Mouse (Mus musculus) midbrain, postnatal 0 days (tissue): Measurements from ENCODE around the gene Nfic. TPM values are rescaled to one million over a fixed set of nuclear protein-coding genes. Genes with fewer than 3 reads are reported as not detected.
A peak's percentile ranks its signal among the peaks of the same experiment; 100 is the strongest.

Source experiments
- ATAC-seq: fragments of 200-750 bp; cut with Nextera tagmentation; 2 replicates; pipeline ENCODE4 v1.8.0; 2017; ENCODE audit warnings: moderate number of reproducible peaks, mild to moderate bottlenecking, moderate TSS enrichment, moderate library complexity; ENCODE audit not compliant: low FRiP score
- DNase-seq: peaks from one replicate; pipeline ENCODE4 v3.0.0-alpha.2; 2015; ENCODE audit warnings: low spot score
- H3K27ac ChIP-seq: fragments of 300-500 bp; sonication (generic); 2 replicates; pipeline ENCODE4 v1.5.1; 2014; ENCODE audit warnings: low read depth, mild to moderate bottlenecking, low read length, mixed read lengths
- H3K27me3 ChIP-seq: fragments of 300-500 bp; sonication (generic); 2 replicates; pipeline ENCODE4 v1.6.1; 2014; ENCODE audit warnings: low read length, control low read depth, mixed read lengths; ENCODE audit not compliant: insufficient read depth
- H3K36me3 ChIP-seq: fragments of 300-500 bp; sonication (generic); 2 replicates; pipeline ENCODE4 v1.6.1; 2014; ENCODE audit warnings: low read length, control low read depth, mixed read lengths; ENCODE audit not compliant: insufficient read depth
- H3K4me1 ChIP-seq: fragments of 300-500 bp; sonication (generic); 2 replicates; pipeline ENCODE4 v1.6.1; 2014; ENCODE audit warnings: mild to moderate bottlenecking, control low read depth, antibody characterized with exemption, low read length, mixed read lengths; ENCODE audit not compliant: insufficient read depth
- H3K4me2 ChIP-seq: fragments of 300-500 bp; sonication (generic); 2 replicates; pipeline ENCODE4 v1.6.1; 2014; ENCODE audit warnings: low read depth, mild to moderate bottlenecking, low read length, mixed read lengths; ENCODE audit not compliant: poor library complexity, severe bottlenecking
- H3K4me3 ChIP-seq: fragments of 300-500 bp; sonication (generic); 2 replicates; pipeline ENCODE4 v1.5.1; 2014; ENCODE audit warnings: low read depth, mild to moderate bottlenecking, low read length, moderate library complexity
- H3K9ac ChIP-seq: fragments of 300-500 bp; sonication (generic); replicated peaks from 2 replicates; pipeline ENCODE4 v1.6.1; 2014; ENCODE audit warnings: mild to moderate bottlenecking, low read length, moderate library complexity, mixed read lengths; ENCODE audit not compliant: poor library complexity, severe bottlenecking
- H3K9me3 ChIP-seq: fragments of 300-500 bp; sonication (generic); 2 replicates; pipeline ENCODE4 v1.6.1; 2016; ENCODE audit warnings: low read length, control low read depth
- CTCF ChIP-seq: IDR thresholded peaks from 2 replicates; pipeline ENCODE4 v1.5.1; 2016; ENCODE audit warnings: antibody characterized with exemption, mild to moderate bottlenecking
- WGBS: fragments of 180-500 bp; shearing (Covaris S2); extraction: QIAGEN DNeasy Blood & Tissue Kit; methylation state at CpG from one replicate; pipeline ENCODE4 v1.1.7; 2014; 5-methylcytosine and 5-hydroxymethylcytosine counted together
- polyA plus RNA-seq: library from polyadenylated mRNA; unstranded; fragments of >200 nt; fragmentation: Nextera tagmentation; extraction: Ambion mirVana; gene quantifications from 2 replicates; pipeline ENCODE4 v1.2.1, GENCODE M21; 2015
- total RNA-seq: library from RNA; depleted of rRNA; stranded (reverse); fragments of >200 nt; gene quantifications from 2 replicates; pipeline ENCODE4 v1.2.3, GENCODE M21; 2014

Nfic gene
- total and polyA plus RNA-seq, 2 experiments from 2014 or later = 17.4 to 19.1 TPM

DNA sequence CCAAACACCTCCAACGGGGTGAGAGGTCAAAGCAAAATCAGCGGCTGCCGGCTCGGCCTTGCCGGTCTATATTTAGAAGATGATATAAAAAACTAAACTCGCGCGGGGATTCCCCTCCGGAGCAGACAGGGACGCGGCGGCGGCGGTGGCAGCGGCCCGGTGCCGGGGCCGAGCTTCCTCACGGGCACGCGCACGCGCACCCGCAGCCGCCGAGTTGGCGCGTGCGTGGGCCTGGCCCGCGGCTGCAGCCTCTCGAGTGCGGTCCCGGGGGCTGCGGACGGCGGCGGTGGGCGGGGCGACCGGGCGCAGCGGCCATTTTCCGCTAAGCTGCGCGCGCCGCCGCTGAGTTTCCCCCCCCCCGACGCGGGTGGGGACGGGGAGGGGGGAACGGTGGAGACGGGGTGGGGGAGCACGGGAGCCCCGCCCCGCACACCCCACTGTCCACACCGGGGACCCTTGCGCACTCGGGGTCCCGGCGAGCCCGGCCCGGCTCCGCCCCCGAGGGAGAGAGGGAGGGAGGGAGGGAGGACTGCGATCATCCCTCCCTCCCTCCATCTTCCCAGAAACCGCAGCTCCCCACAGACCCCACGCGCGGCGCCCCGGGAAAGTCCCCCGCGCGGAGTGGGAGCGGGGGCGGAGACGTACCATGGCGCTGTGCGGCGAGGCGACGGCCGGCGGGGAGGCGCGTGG, 25.1 kb downstream of the Nfic start:
- H3K4me3 ChIP-seq = peak overlapping the region; percentile 82
- peak overlapping the region; percentile 92 for H3K27ac ChIP-seq
- H3K36me3 ChIP-seq = no peaks in the 10 kb centered on the region
- no peaks in the 10 kb centered on the region for H3K27me3 ChIP-seq
- peak overlapping the region; percentile 87 for H3K9ac ChIP-seq
- H3K4me2 ChIP-seq = peak overlapping the region; percentile 91
- DNase-seq (peak; percentile 84), ATAC-seq (peak; percentile 29; the same call in 1 of the 2 replicates)
- no peak for TF ChIP-seq CTCF
- WGBS = 1% methylated on average over 34 of the region's 89 CpGs
- H3K9me3 ChIP-seq = no peaks in the 10 kb centered on the region
- H3K4me1 ChIP-seq = peaks cover 25% of the 10 kb centered on the region; the same call in 1 of the 2 replicates

DNA sequence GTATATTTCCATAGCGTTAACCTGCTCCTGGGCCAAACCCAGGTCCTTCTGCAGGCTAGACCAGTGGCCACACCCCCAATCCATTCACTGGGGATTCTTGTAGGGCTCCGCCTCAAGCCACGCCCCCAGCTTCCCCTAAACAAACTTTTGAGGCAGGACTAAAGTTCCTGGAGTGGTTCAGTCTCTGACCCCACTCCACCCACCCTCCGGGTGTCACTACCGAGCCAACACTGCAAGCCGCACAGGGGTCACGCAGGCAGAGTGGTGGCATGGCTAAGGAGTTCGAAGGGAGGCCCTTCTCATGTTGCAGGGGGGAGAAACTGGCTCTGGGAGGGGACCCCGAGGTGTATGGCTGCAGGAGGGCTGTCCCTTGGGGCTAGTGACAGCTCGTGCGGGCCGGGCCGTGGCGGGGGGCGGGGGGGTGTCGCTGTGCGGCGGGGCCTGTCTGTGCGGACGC, 25.8 kb downstream of the Nfic start:
- under 1% methylated on average over 17 of the region's 20 CpGs for WGBS
- Histone ChIP-seq H3K27me3 (no peaks in the 10 kb centered on the region), H3K27ac (peak overlapping the region; percentile 92), H3K4me2 (peak overlapping the region; percentile 91), H3K9ac (peak overlapping the region; percentile 87), H3K9me3 (no peaks in the 10 kb centered on the region), H3K4me3 (peak overlapping the region; percentile 82), H3K36me3 (no peaks in the 10 kb centered on the region), H3K4me1 (peaks cover 26% of the 10 kb centered on the region; the same call in 1 of the 2 replicates)
- TF ChIP-seq CTCF = no peak
- ATAC-seq (no peak), DNase-seq (peak; percentile 69)

DNA sequence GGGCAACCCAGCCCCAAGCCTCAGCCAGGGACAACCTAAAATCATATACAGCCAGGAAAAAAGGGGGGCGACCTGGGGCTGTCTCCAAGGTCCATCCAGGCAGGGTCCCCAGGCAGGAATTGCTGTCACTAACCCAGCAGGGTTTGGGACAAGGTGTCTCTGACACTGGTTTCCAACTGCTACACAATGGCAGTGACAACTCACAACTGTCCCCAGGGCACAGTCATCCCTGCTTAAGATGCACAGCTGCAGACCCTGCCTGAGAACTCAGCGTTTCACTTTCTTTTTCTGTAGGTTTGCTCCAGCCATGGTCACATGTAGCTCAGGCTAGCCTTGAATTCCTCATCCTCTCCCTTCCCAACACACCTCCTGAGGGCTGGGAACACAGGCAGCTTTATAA, 26.3 kb downstream of the Nfic start:
- Histone ChIP-seq H3K9me3 (no peaks in the 10 kb centered on the region), H3K4me1 (peaks cover 26% of the 10 kb centered on the region; the same call in 1 of the 2 replicates), H3K9ac (no peak overlapping the region), H3K4me3 (peak overlapping the region; percentile 82; the same call in 1 of the 2 replicates), H3K27ac (no peak overlapping the region; the same call in 1 of the 2 replicates), H3K27me3 (no peaks in the 10 kb centered on the region), H3K4me2 (peak overlapping the region; percentile 91), H3K36me3 (no peaks in the 10 kb centered on the region)
- 29% methylated on average over 2 of the region's 2 CpGs for WGBS
- no peak for ATAC-seq
- TF ChIP-seq CTCF = no peak
- no peak for DNase-seq

DNA sequence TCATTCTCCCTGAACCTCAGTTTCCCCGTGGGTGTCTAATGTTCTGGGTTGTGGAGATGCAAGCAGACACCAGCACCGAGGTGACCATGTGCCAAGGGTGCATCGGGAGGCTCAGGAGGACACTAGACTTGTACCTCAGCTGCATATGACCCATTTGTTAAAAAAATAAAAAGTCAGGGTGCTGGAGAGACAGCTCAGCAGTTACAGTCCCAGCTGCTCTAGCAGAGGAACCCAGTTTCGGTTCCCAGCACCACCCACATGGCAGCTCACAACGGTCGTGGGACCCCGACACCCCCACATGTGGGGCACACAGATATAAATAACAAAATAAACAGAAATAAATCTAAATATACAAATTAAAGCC, 26.9 kb downstream of the Nfic start:
- Histone ChIP-seq H3K27me3 (no peaks in the 10 kb centered on the region), H3K9me3 (no peaks in the 10 kb centered on the region), H3K4me1 (peaks cover 24% of the 10 kb centered on the region; the same call in 1 of the 2 replicates), H3K9ac (no peak overlapping the region), H3K36me3 (no peaks in the 10 kb centered on the region), H3K27ac (no peak overlapping the region), H3K4me3 (no peak overlapping the region), H3K4me2 (no peak overlapping the region)
- ATAC-seq (no peak), DNase-seq (no peak)
- 90% methylated on average over 7 of the region's 7 CpGs for WGBS
- no peak for TF ChIP-seq CTCF

DNA sequence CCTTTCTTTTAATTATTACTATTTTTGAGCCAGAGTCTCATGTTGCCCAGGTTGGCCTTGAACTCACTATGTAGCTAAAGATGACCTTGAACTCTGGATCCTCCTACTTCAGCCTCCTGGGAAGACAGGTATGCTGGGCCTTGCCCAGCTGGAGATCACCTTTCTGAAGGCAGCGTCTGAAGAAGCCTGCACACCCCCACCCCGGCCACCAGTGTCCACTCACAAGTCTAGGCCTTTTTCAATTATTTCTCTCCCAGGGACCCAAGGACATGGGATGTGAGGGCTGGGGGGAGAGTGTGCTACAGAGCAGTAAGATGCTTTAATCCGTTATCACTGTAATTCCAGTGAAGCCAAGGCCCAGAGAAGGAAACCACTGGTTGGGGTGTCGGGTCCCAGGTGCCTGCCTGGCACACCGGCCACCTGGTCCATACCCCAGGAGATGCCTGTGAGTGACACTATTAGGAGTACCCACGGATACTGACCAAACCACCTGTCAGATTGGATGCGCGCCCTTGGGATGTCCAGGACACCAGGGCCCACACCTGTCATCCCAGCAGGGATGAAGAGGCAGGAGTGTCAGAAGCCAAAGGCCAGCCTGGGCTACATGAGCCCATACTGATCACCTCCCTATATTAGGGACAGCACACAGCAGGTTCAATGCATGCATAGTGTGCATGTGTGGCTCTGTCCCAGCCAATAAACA, 27.5 kb downstream of the Nfic start:
- ATAC-seq (no peak), DNase-seq (no peak)
- no peak for TF ChIP-seq CTCF
- 78% methylated on average over 8 of the region's 8 CpGs for WGBS
- H3K9me3 ChIP-seq = no peaks in the 10 kb centered on the region
- no peaks in the 10 kb centered on the region for H3K36me3 ChIP-seq
- peaks cover 23% of the 10 kb centered on the region; the same call in 1 of the 2 replicates for H3K4me1 ChIP-seq
- no peak overlapping the region for H3K4me3 ChIP-seq
- H3K27me3 ChIP-seq = no peaks in the 10 kb centered on the region
- no peak overlapping the region for H3K9ac ChIP-seq
- no peak overlapping the region for H3K4me2 ChIP-seq
- no peak overlapping the region for H3K27ac ChIP-seq

DNA sequence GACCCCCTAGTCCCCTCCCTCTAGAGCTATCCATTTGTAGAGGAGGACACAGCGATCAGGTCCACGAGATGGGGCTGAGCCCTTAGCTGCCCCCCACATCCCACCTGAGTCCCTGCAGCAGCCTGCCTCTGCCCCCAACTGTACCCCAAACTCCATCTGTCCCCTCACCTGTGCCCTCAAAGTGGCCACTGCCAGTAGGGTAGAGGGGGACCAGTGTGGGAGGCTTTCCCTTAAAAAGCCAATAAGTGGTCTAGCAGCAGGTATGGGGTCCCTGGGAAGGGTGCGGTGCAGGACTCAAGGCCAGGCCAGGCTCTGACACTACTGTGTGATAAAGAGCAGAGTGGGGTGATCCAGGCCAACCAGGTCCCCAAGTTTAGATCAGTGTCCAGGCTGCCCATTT, 28.1 kb downstream of the Nfic start:
- Histone ChIP-seq H3K9ac (peak overlapping the region; percentile 48; the same call in 1 of the 2 replicates), H3K4me2 (peak overlapping the region; percentile 88), H3K9me3 (no peaks in the 10 kb centered on the region), H3K36me3 (no peaks in the 10 kb centered on the region), H3K4me3 (peak overlapping the region; percentile 40), H3K27ac (no peak overlapping the region), H3K27me3 (no peaks in the 10 kb centered on the region), H3K4me1 (peaks cover 19% of the 10 kb centered on the region; the same call in 1 of the 2 replicates)
- no peak for ATAC-seq
- TF ChIP-seq CTCF = no peak
- no peak for DNase-seq
- 36% methylated on average over 3 of the region's 3 CpGs for WGBS
